Mouse (Mus musculus) megakaryocyte, adult 5-6 weeks (primary cell): ENCODE results near the gene A830018L16Rik. TPM values are rescaled to one million over a fixed set of nuclear protein-coding genes. Genes with fewer than 3 reads are reported as not detected.
"Not testable (repeated sequence)": the region's sequence is repeated elsewhere in the genome, so short reads cannot be mapped to it uniquely, and the experiment has no call there.

ENCODE experiments used
- ATAC-seq: 2 replicates; pipeline ENCODE4 v1.8.0; 2016; ENCODE audit warnings: mild to moderate bottlenecking, inconsistent platforms; ENCODE audit not compliant: poor library complexity, severe bottlenecking
- total RNA-seq, 2 experiments: library from RNA; stranded (forward) in 1 of 2; stranded (reverse) in 1 of 2; fragments of 153-499, 151-499 nt in 1 of 2; fragments of 221-1000, 200-1000 nt in 1 of 2; gene quantifications; 2 replicates each; pipeline versions ENCODE4 v1.2.3 to v1.2.4; 2015 to 2017

Gene A830018L16Rik
- total RNA-seq, 2 experiments from 2014 or later = not detected

- ATAC-seq = no peak
Observed at GRCm38 (mm10) chr1:11996297-11996878, 582.5 kb downstream of the A830018L16Rik start.

GRCm38 (mm10) chr1:11997574-11997973 lies 583.7 kb downstream of the A830018L16Rik start:
- no peak for ATAC-seq

- no peak for ATAC-seq
Observed at GRCm38 (mm10) chr1:12000557-12000956, 586.7 kb downstream of the A830018L16Rik start.

- no peak for ATAC-seq
Observed at GRCm38 (mm10) chr1:12008789-12009550, 595.1 kb downstream of the A830018L16Rik start.

- no peak for ATAC-seq
Observed at GRCm38 (mm10) chr1:12009551-12009846, 595.6 kb downstream of the A830018L16Rik start.

DNA sequence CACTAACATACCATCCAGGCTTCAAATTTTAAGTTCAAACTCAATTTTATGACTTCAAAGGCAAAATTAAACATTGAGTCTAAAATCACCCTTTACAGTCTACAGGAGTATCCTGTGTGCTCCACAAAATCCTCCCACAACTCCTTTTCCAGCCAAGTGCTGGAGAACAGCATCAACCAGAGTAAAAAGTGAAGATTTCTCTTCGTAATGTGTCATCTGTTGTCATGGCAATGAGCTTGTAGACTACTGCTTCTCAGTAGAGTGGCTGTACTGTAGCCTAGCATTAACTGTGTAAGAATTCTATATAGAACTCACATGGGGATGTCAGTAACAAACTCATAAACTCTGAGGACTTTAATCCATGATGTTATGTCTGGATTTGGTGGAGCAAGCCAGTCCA lies 596.7 kb downstream of the A830018L16Rik start:
- ATAC-seq = no peak

DNA sequence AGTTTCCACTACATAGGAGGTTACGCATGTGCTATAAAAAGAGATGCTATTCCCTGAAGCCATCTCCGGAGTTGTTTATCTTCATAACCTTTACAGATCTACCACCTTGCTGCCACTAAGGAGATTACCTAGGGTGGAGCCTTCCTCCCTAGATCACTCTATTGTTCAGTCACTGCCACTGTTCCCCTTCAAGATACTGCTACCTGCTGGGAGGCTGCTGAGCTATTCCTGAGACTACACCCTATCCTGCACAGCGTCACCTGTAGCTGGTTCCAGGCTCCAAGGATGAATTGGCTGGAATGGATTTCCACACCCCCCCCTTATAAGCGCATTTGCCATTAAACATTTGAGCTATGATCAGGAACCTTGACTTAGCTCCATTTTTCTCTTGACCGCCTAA lies 606.7 kb downstream of the A830018L16Rik start:
- ATAC-seq = not testable (repeated sequence)
